Mouse (Mus musculus) embryonic facial prominence, embryonic 13.5 days (tissue): ENCODE results near the gene Gm8947. TPM values are rescaled to one million over a fixed set of nuclear protein-coding genes. Genes with fewer than 3 reads are reported as not detected.
"Not testable (repeated sequence)": the region's sequence is repeated elsewhere in the genome, so short reads cannot be mapped to it uniquely, and the experiment has no call there.

ENCODE experiments used
- ATAC-seq: fragments of 200-750 bp; cut with Nextera tagmentation; 2 replicates; pipeline ENCODE4 v1.8.0; 2017; ENCODE audit warnings: low read depth; ENCODE audit not compliant: insufficient number of reproducible peaks, insufficient read depth, low FRiP score, low TSS enrichment
- H3K27ac ChIP-seq: fragments of 300-500 bp; sonication (generic); 2 replicates; pipeline ENCODE4 v1.5.1; 2015; ENCODE audit warnings: moderate library complexity, mild to moderate bottlenecking, inconsistent platforms
- H3K27me3 ChIP-seq: fragments of 300-500 bp; sonication (generic); 2 replicates; pipeline ENCODE4 v1.6.1; 2015; ENCODE audit warnings: mild to moderate bottlenecking, inconsistent platforms
- H3K36me3 ChIP-seq: fragments of 300-500 bp; sonication (generic); 2 replicates; pipeline ENCODE4 v1.6.1; 2015; ENCODE audit warnings: mild to moderate bottlenecking, inconsistent platforms
- H3K4me1 ChIP-seq: fragments of 300-500 bp; sonication (generic); 2 replicates; pipeline ENCODE4 v1.6.1; 2015; ENCODE audit warnings: inconsistent platforms
- H3K4me2 ChIP-seq: fragments of 300-500 bp; sonication (generic); 2 replicates; pipeline ENCODE4 v1.6.1; 2015; ENCODE audit warnings: moderate library complexity, mild to moderate bottlenecking, inconsistent platforms
- H3K4me3 ChIP-seq: fragments of 300-500 bp; sonication (generic); 2 replicates; pipeline ENCODE4 v1.5.1; 2015; ENCODE audit warnings: mild to moderate bottlenecking, inconsistent platforms
- H3K9ac ChIP-seq: fragments of 300-500 bp; sonication (generic); 2 replicates; pipeline ENCODE4 v1.6.1; 2015; ENCODE audit warnings: mild to moderate bottlenecking, inconsistent platforms
- H3K9me3 ChIP-seq: fragments of 300-500 bp; sonication (generic); 2 replicates; pipeline ENCODE4 v1.6.1; 2016; ENCODE audit warnings: inconsistent platforms
- WGBS: fragments of 180-500 bp; shearing (Covaris S2); methylation state at CpG from one replicate; pipeline ENCODE4 v1.1.7; 2015; ENCODE audit warnings: mixed read lengths; 5-methylcytosine and 5-hydroxymethylcytosine counted together
- polyA plus RNA-seq: library from polyadenylated mRNA; unstranded; fragments of >200 nt; fragmentation: Nextera tagmentation; extraction: Ambion mirVana; gene quantifications from 2 replicates; pipeline ENCODE4 v1.2.1, GENCODE M21; 2015

Gene Gm8947
- polyA plus RNA-seq, 1 experiment from 2014 or later = not detected

- not testable (repeated sequence) for H3K27ac ChIP-seq, H3K4me2 ChIP-seq, H3K4me3 ChIP-seq, H3K4me1 ChIP-seq, H3K36me3 ChIP-seq, H3K27me3 ChIP-seq, ATAC-seq, H3K9me3 ChIP-seq, H3K9ac ChIP-seq
- whole genome bisulfite sequencing = 89% methylated on average over 5 of the region's 5 CpGs
Observed at GRCm38 (mm10) chr1:151211666-151212065, 19.5 kb downstream of the Gm8947 start.

- WGBS = 71% methylated on average over 2 of the region's 2 CpGs
- H3K9ac ChIP-seq = no peak overlapping the region
- H3K4me2 ChIP-seq = no peak overlapping the region
- H3K4me1 ChIP-seq = peaks cover 9% of the 10 kb centered on the region; the same call in 1 of the 2 replicates
- H3K27me3 ChIP-seq = no peaks in the 10 kb centered on the region
- H3K9me3 ChIP-seq = no peaks in the 10 kb centered on the region
- no peaks in the 10 kb centered on the region for H3K36me3 ChIP-seq
- no peak overlapping the region for H3K4me3 ChIP-seq
- no peak overlapping the region for H3K27ac ChIP-seq
- ATAC-seq = no peak
Observed at GRCm38 (mm10) chr1:151214862-151215261, 22.7 kb downstream of the Gm8947 start.

GRCm38 (mm10) chr1:151215985-151216384 lies 23.8 kb downstream of the Gm8947 start:
- Histone ChIP-seq H3K4me2 (no peak overlapping the region), H3K9ac (no peak overlapping the region), H3K4me1 (peaks cover 9% of the 10 kb centered on the region; the same call in 1 of the 2 replicates), H3K27me3 (no peaks in the 10 kb centered on the region), H3K9me3 (no peaks in the 10 kb centered on the region), H3K27ac (no peak overlapping the region), H3K4me3 (no peak overlapping the region), H3K36me3 (no peaks in the 10 kb centered on the region)
- ATAC-seq = no peak
- WGBS = 50% methylated on average over 1 of the region's 1 CpGs

- 77% methylated on average over 3 of the region's 3 CpGs for whole genome bisulfite sequencing
- no peak overlapping the region for H3K4me2 ChIP-seq
- H3K27me3 ChIP-seq = no peaks in the 10 kb centered on the region
- no peak for ATAC-seq
- H3K4me3 ChIP-seq = no peak overlapping the region
- H3K9me3 ChIP-seq = no peaks in the 10 kb centered on the region
- peaks cover 9% of the 10 kb centered on the region; the same call in 1 of the 2 replicates for H3K4me1 ChIP-seq
- no peaks in the 10 kb centered on the region for H3K36me3 ChIP-seq
- no peak overlapping the region for H3K27ac ChIP-seq
- H3K9ac ChIP-seq = no peak overlapping the region
Observed at GRCm38 (mm10) chr1:151216417-151216816, 24.2 kb downstream of the Gm8947 start.

GRCm38 (mm10) chr1:151219045-151219444 lies 26.9 kb downstream of the Gm8947 start:
- no peak for ATAC-seq
- no peak overlapping the region for H3K4me3 ChIP-seq
- WGBS = 85% methylated on average over 5 of the region's 5 CpGs

GRCm38 (mm10) chr1:151220098-151220497 lies 27.9 kb downstream of the Gm8947 start:
- Histone ChIP-seq H3K36me3 (no peaks in the 10 kb centered on the region), H3K9ac (no peak overlapping the region), H3K9me3 (no peaks in the 10 kb centered on the region), H3K27ac (no peak overlapping the region), H3K27me3 (no peaks in the 10 kb centered on the region), H3K4me3 (no peak overlapping the region), H3K4me1 (no peaks in the 10 kb centered on the region), H3K4me2 (no peak overlapping the region)
- ATAC-seq = no peak
- WGBS = 66% methylated on average over 7 of the region's 7 CpGs

More at GRCm38 (mm10) chr1:151219045-151219444, 26.9 kb downstream of the Gm8947 start:
- Histone ChIP-seq H3K9me3 (no peaks in the 10 kb centered on the region), H3K27ac (no peak overlapping the region), H3K36me3 (no peaks in the 10 kb centered on the region), H3K9ac (no peak overlapping the region), H3K4me1 (peaks cover 5% of the 10 kb centered on the region; the same call in 1 of the 2 replicates), H3K27me3 (no peaks in the 10 kb centered on the region), H3K4me2 (no peak overlapping the region)

GRCm38 (mm10) chr1:151222561-151223267 lies 30.5 kb downstream of the Gm8947 start:
- 85% methylated on average over 10 of the region's 10 CpGs for WGBS
- no peak overlapping the region for H3K4me2 ChIP-seq
- H3K9ac ChIP-seq = no peak overlapping the region
- H3K4me3 ChIP-seq = no peak overlapping the region
- no peak for ATAC-seq
- peaks cover 3% of the 10 kb centered on the region; the same call in 1 of the 2 replicates for H3K4me1 ChIP-seq
- H3K27me3 ChIP-seq = no peaks in the 10 kb centered on the region
- no peaks in the 10 kb centered on the region for H3K9me3 ChIP-seq
- H3K36me3 ChIP-seq = no peaks in the 10 kb centered on the region
- H3K27ac ChIP-seq = no peak overlapping the region

- H3K9ac ChIP-seq = no peak overlapping the region
- no peak overlapping the region for H3K4me2 ChIP-seq
- H3K9me3 ChIP-seq = no peaks in the 10 kb centered on the region
- peaks cover 3% of the 10 kb centered on the region; the same call in 1 of the 2 replicates for H3K4me1 ChIP-seq
- no peak overlapping the region for H3K4me3 ChIP-seq
- WGBS = 79% methylated on average over 1 of the region's 1 CpGs
- no peaks in the 10 kb centered on the region for H3K36me3 ChIP-seq
- no peak for ATAC-seq
- no peaks in the 10 kb centered on the region for H3K27me3 ChIP-seq
- no peak overlapping the region for H3K27ac ChIP-seq
Observed at GRCm38 (mm10) chr1:151223377-151223776, 31.2 kb downstream of the Gm8947 start.

- H3K27me3 ChIP-seq = no peaks in the 10 kb centered on the region
- WGBS = 87% methylated on average over 1 of the region's 1 CpGs
- ATAC-seq = no peak
- no peak overlapping the region for H3K4me2 ChIP-seq
- no peak overlapping the region for H3K9ac ChIP-seq
- peaks cover 3% of the 10 kb centered on the region; the same call in 1 of the 2 replicates for H3K4me1 ChIP-seq
- H3K27ac ChIP-seq = no peak overlapping the region
- H3K36me3 ChIP-seq = no peaks in the 10 kb centered on the region
- H3K4me3 ChIP-seq = no peak overlapping the region
- H3K9me3 ChIP-seq = no peaks in the 10 kb centered on the region
Observed at GRCm38 (mm10) chr1:151224536-151224935, 32.4 kb downstream of the Gm8947 start.

- 69% methylated on average over 8 of the region's 8 CpGs for WGBS
- no peak overlapping the region for H3K4me2 ChIP-seq
- peaks cover 3% of the 10 kb centered on the region; the same call in 1 of the 2 replicates for H3K4me1 ChIP-seq
- H3K27ac ChIP-seq = no peak overlapping the region
- no peaks in the 10 kb centered on the region for H3K9me3 ChIP-seq
- H3K27me3 ChIP-seq = no peaks in the 10 kb centered on the region
- no peak overlapping the region for H3K4me3 ChIP-seq
- no peaks in the 10 kb centered on the region for H3K36me3 ChIP-seq
- no peak overlapping the region for H3K9ac ChIP-seq
- ATAC-seq = no peak
Observed at GRCm38 (mm10) chr1:151227506-151227905, 35.3 kb downstream of the Gm8947 start.

- Histone ChIP-seq H3K4me1 (peaks cover 3% of the 10 kb centered on the region; the same call in 1 of the 2 replicates), H3K4me2 (no peak overlapping the region), H3K9ac (no peak overlapping the region), H3K27ac (no peak overlapping the region), H3K4me3 (no peak overlapping the region), H3K36me3 (no peaks in the 10 kb centered on the region), H3K9me3 (no peaks in the 10 kb centered on the region), H3K27me3 (no peaks in the 10 kb centered on the region)
- no peak for ATAC-seq
- WGBS = 72% methylated on average over 1 of the region's 1 CpGs
Observed at GRCm38 (mm10) chr1:151228320-151228989, 36.3 kb downstream of the Gm8947 start.

GRCm38 (mm10) chr1:151232346-151232745 lies 40.2 kb downstream of the Gm8947 start:
- Histone ChIP-seq H3K36me3 (no peaks in the 10 kb centered on the region), H3K27ac (no peak overlapping the region), H3K4me3 (no peak overlapping the region), H3K9me3 (no peaks in the 10 kb centered on the region; the same call in 1 of the 2 replicates), H3K27me3 (no peaks in the 10 kb centered on the region), H3K9ac (no peak overlapping the region), H3K4me1 (peaks cover 8% of the 10 kb centered on the region; the same call in 1 of the 2 replicates), H3K4me2 (no peak overlapping the region)
- no peak for ATAC-seq
- WGBS = 83% methylated on average over 3 of the region's 3 CpGs
